Mouse (Mus musculus) embryonic fibroblast, embryonic 13.5 days (primary cell): ENCODE measurements around the gene Ensa.

Experiments
- CTCF ChIP-seq: IDR thresholded peaks from 2 replicates; pipeline ENCODE4 v1.5.1; 2011; ENCODE audit warnings: mild to moderate bottlenecking, control low read depth, low read length, moderate library complexity, borderline replicate concordance; ENCODE audit not compliant: insufficient read depth
- POLR2A ChIP-seq: IDR thresholded peaks from 2 replicates; pipeline ENCODE4 v1.6.1; 2011; ENCODE audit warnings: low read depth, mild to moderate bottlenecking, control low read depth, low read length, moderate library complexity

- TF ChIP-seq CTCF (no peak), POLR2A (0 out of 2 replicates have a peak, but pooled peaks have one; percentile 36)
Measured at GRCm38 (mm10) chr3:95663486-95663885, 38.7 kb downstream of the Ensa start.
